Mouse (Mus musculus) heart, adult 2 months (tissue): Measurements from ENCODE around the gene Recql. TPM values are rescaled to one million over a fixed set of nuclear protein-coding genes. Genes with fewer than 3 reads are reported as not detected.

ENCODE experiments used
- DNase-seq, 2 experiments: peaks; one replicate each; pipeline ENCODE4 v3.0.0; 2021
- H3K27ac ChIP-seq: fragments of 200-600 bp; 2 replicates; pipeline ENCODE4 v1.8.1; 2022
- H3K27me3 ChIP-seq: fragments of 200-500 bp; 2 replicates; pipeline ENCODE4 v1.6.1; 2012; ENCODE audit warnings: mild to moderate bottlenecking, low read length, inconsistent platforms, mixed read lengths; ENCODE audit not compliant: control insufficient read depth, insufficient read depth
- H3K36me3 ChIP-seq: fragments of 200-500 bp; 2 replicates; pipeline ENCODE4 v1.6.1; 2012; ENCODE audit warnings: low read length, inconsistent platforms; ENCODE audit not compliant: control insufficient read depth, insufficient read depth
- H3K4me1 ChIP-seq: fragments of 200-500 bp; 2 replicates; pipeline ENCODE4 v1.6.1; 2011; ENCODE audit warnings: low read length; ENCODE audit not compliant: control insufficient read depth, insufficient read depth
- H3K4me3 ChIP-seq: fragments of 200-600 bp; 2 replicates; pipeline ENCODE4 v1.8.1; 2022
- H3K79me2 ChIP-seq: fragments of 200-500 bp; replicated peaks from 2 replicates; pipeline ENCODE4 v1.6.1; 2012; ENCODE audit warnings: mild to moderate bottlenecking, inconsistent platforms, low read length, moderate library complexity, mixed read lengths; ENCODE audit not compliant: control insufficient read depth, insufficient read depth
- H3K9ac ChIP-seq: fragments of 200-500 bp; 2 replicates; pipeline ENCODE4 v1.6.1; 2012; ENCODE audit warnings: low read depth, mild to moderate bottlenecking, control low read depth, inconsistent platforms, low read length, mixed read lengths
- CTCF ChIP-seq: fragments of 200-600 bp; IDR thresholded peaks from 2 replicates; pipeline ENCODE4 v1.8.1; 2022; ENCODE audit warnings: antibody characterized with exemption, mild to moderate bottlenecking, moderate library complexity
- EP300 ChIP-seq: fragments of 200-500 bp; IDR thresholded peaks from 2 replicates; pipeline ENCODE4 v1.6.1; 2011; ENCODE audit warnings: low read depth, low read length, control low read depth; ENCODE audit not compliant: insufficient read depth
- POLR2A ChIP-seq: fragments of 200-500 bp; IDR thresholded peaks from 2 replicates; pipeline ENCODE4 v1.6.1; 2011; ENCODE audit warnings: mild to moderate bottlenecking, low read depth, low read length, control low read depth; ENCODE audit not compliant: insufficient read depth
- WGBS: fragments of 180-500 bp; shearing (Covaris S2); methylation state at CpG from one replicate; pipeline ENCODE4 v1.1.7; 2018; 5-methylcytosine and 5-hydroxymethylcytosine counted together
- intact Hi-C: fragments of 180-260 bp; cut with DNase I; formaldehyde crosslinking; loops from one replicate; pipeline ENCODE4 v1.15.1; 2025
- long read RNA-seq: library from polyadenylated mRNA; stranded (forward); transcript quantifications from one replicate; pipeline ENCODE4 v2.0.0, GENCODE M21; 2021
- polyA plus RNA-seq: library from polyadenylated mRNA; depleted of rRNA; stranded (reverse); fragments of >200 nt; gene quantifications from 2 replicates; pipeline ENCODE4 v1.2.3, GENCODE M21; 2012; rRNA removed
- total RNA-seq, 2 experiments: library from RNA; stranded (reverse); gene quantifications; 2 replicates each; pipeline ENCODE4 v1.2.3; 2021

Recql gene
- total RNA-seq (1 to 10 TPM; 6.9 to 8.4 TPM), polyA plus RNA-seq (2.3 and 5.4 TPM in 2 replicates)
- long read RNA-seq, transcript Recql-203 (15 exons, 3,389 nt): major isoform, 9 of 11 reads
- long read RNA-seq, partial matches to known transcripts: 0 of 11 reads
- long read RNA-seq, other reads (novel, unspliced or antisense): 2 of 11 reads

GRCm38 (mm10) chr6:142387011-142387754 is at the start of gene Recql, which contains the start of gene Golt1b:
Recql (minus strand) TSS chr6:142387087.
Golt1b (plus strand) TSS chr6:142387221.
- DNase-seq: peak; percentile 98 to 99
- H3K4me3 ChIP-seq: peak within 1 kb of the TSS; percentile 78
- H3K27ac ChIP-seq: peak within 1 kb of the TSS; percentile 79
- TF ChIP-seq EP300: no peak
- no peak for TF ChIP-seq CTCF
- TF ChIP-seq POLR2A: no peak; the same call in 1 of the 2 replicates
- H3K36me3 ChIP-seq: no peaks in the 10 kb centered on the region
- peak within 1 kb of the TSS; percentile 85 for H3K9ac ChIP-seq
- intact Hi-C loops: loop anchor here (2.0 to 5.0 kb wide), 2 partner anchors 40 to 130 kb away; no protein-coding TSS in a partner anchor
- H3K79me2 ChIP-seq: peaks cover 5% of the 10 kb centered on the region
- no peaks in the 10 kb centered on the region for H3K27me3 ChIP-seq
- under 1% methylated on average over 87 of the region's 87 CpGs for WGBS
- peaks cover 3% of the 10 kb centered on the region for H3K4me1 ChIP-seq

GRCm38 (mm10) chr6:142429072-142429471 is 42.2 kb upstream of the Recql start:
- Histone ChIP-seq H3K36me3 (no peaks in the 10 kb centered on the region), H3K27ac (no peak overlapping the region), H3K9ac (no peak overlapping the region), H3K27me3 (no peaks in the 10 kb centered on the region), H3K4me3 (no peak overlapping the region), H3K4me1 (no peaks in the 10 kb centered on the region), H3K79me2 (no peaks in the 10 kb centered on the region)
- no peak for TF ChIP-seq EP300
- DNase-seq: no peak
- intact Hi-C loops: no loop called here

- no peak for TF ChIP-seq POLR2A
- no peak for TF ChIP-seq CTCF
- TF ChIP-seq EP300: no peak
- H3K9ac ChIP-seq: no peak overlapping the region
- H3K36me3 ChIP-seq: no peaks in the 10 kb centered on the region
Observed at GRCm38 (mm10) chr6:142424976-142425375, 38.1 kb upstream of the Recql start.

GRCm38 (mm10) chr6:142414597-142414996 is 27.7 kb upstream of the Recql start:
- intact Hi-C loops: no loop called here
- Histone ChIP-seq H3K4me3 (no peak overlapping the region), H3K9ac (no peak overlapping the region), H3K36me3 (no peaks in the 10 kb centered on the region), H3K27ac (no peak overlapping the region), H3K4me1 (no peaks in the 10 kb centered on the region), H3K79me2 (no peaks in the 10 kb centered on the region), H3K27me3 (peaks cover 7% of the 10 kb centered on the region)
- WGBS: 5% methylated on average over 24 of the region's 24 CpGs
- TF ChIP-seq CTCF (no peak), EP300 (no peak), POLR2A (no peak)
- no peak for DNase-seq

More at GRCm38 (mm10) chr6:142424976-142425375, 38.1 kb upstream of the Recql start:
- Histone ChIP-seq H3K27me3 (peaks cover 1% of the 10 kb centered on the region; the same call in 1 of the 2 replicates), H3K4me1 (no peaks in the 10 kb centered on the region), H3K27ac (no peak overlapping the region), H3K79me2 (no peaks in the 10 kb centered on the region), H3K4me3 (no peak overlapping the region)
- DNase-seq: no peak
- 71% methylated on average over 7 of the region's 7 CpGs for WGBS
- intact Hi-C loops: no loop called here

GRCm38 (mm10) chr6:142413845-142414244 is 27.0 kb upstream of the Recql start:
- H3K4me3 ChIP-seq: no peak overlapping the region
- 33% methylated on average over 12 of the region's 12 CpGs for WGBS
- no peaks in the 10 kb centered on the region for H3K79me2 ChIP-seq
- H3K27ac ChIP-seq: no peak overlapping the region
- DNase-seq: no peak
- no peaks in the 10 kb centered on the region for H3K4me1 ChIP-seq
- H3K36me3 ChIP-seq: no peaks in the 10 kb centered on the region
- H3K9ac ChIP-seq: no peak overlapping the region
- intact Hi-C loops: no loop called here
- no peak for TF ChIP-seq POLR2A
- no peak for TF ChIP-seq CTCF
- no peak for TF ChIP-seq EP300
- H3K27me3 ChIP-seq: peaks cover 7% of the 10 kb centered on the region

GRCm38 (mm10) chr6:142412906-142413491 is 26.1 kb upstream of the Recql start, which contains the start of gene Spx:
Spx (plus strand) TSS chr6:142413441.
- H3K36me3 ChIP-seq: no peaks in the 10 kb centered on the region

More at GRCm38 (mm10) chr6:142412906-142413491, 26.1 kb upstream of the Recql start, which contains the start of gene Spx:
- no peak within 1 kb of the TSS for H3K4me3 ChIP-seq
- peaks cover 7% of the 10 kb centered on the region for H3K27me3 ChIP-seq
- no peaks in the 10 kb centered on the region for H3K4me1 ChIP-seq
- no peak for DNase-seq
- 82% methylated on average over 11 of the region's 11 CpGs for WGBS
- TF ChIP-seq CTCF: no peak
- no peak for TF ChIP-seq EP300
- no peak for TF ChIP-seq POLR2A
- no peaks in the 10 kb centered on the region for H3K79me2 ChIP-seq
- intact Hi-C loops: no loop called here
- H3K27ac ChIP-seq: no peak within 1 kb of the TSS
- no peak within 1 kb of the TSS for H3K9ac ChIP-seq
